Mouse (Mus musculus): ENCODE results near the gene Hspb6.

GRCm38 (mm10) chr7:30604944-30605343 is 53.0 kb downstream of the Hspb6 start:
- TF ChIP-seq CTCF (conservative IDR thresholded peaks at IDR 0.05; ENCODE audit: insufficient read depth, insufficient read length, low read depth, low read length) (no peak), POLR2A (IDR thresholded peaks at IDR 0.05; ENCODE audit: low read depth, low read length) (no peak)
